Mouse (Mus musculus): ENCODE results near the gene Rspry1. TPM values are rescaled to one million over a fixed set of nuclear protein-coding genes. Genes with fewer than 3 reads are reported as not detected.

Rspry1 gene
- 10 to 100 TPM; 22.3 to 22.5 TPM for total RNA-seq (2021)
- long read RNA-seq, experiment 1, transcript Rspry1-201 (15 exons, 3,852 nt) = major isoform, 32 of 41 reads
- long read RNA-seq, experiment 1, partial matches to known transcripts = 3 of 41 reads
- long read RNA-seq, experiment 1, other reads (novel, unspliced or antisense) = 2 of 41 reads
- long read RNA-seq, experiment 2, partial matches to known transcripts = 0 of 2 reads
- long read RNA-seq, experiment 2, other reads (novel, unspliced or antisense) = 1 of 2 reads

GRCm38 (mm10) chr8:94601607-94602385 is at the start of gene Rspry1, which contains the start of gene Fam192a:
TSS of gene Rspry1 (plus strand) at chr8:94601937.
TSS of gene Fam192a (minus strand) at chr8:94601997.
- DNase-seq = peak; percentile 99 to 100

DNA sequence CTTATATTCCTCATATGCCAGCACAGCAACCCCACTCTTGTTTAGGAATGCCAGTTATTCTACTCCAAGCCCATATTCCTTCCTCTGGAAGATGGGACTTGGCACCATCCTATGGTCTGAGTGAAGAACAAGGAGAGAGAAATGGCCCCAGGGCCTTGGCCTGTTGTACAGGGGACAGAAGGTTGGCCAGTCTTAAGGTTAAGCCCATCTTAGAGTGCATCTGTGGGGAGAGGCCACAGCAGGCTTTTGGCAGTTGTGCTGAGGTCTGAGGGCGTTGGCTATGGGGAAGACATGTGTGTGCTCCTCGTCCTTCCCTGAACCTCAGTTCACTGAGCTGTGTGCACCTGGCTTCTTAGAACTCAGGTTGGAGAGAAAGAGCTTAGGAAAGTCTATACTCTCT is 49.0 kb upstream of the Rspry1 start:
- no peak for DNase-seq

GRCm38 (mm10) chr8:94557281-94557680 is 44.5 kb upstream of the Rspry1 start:
- DNase-seq = peak; percentile 76 to 80

DNA sequence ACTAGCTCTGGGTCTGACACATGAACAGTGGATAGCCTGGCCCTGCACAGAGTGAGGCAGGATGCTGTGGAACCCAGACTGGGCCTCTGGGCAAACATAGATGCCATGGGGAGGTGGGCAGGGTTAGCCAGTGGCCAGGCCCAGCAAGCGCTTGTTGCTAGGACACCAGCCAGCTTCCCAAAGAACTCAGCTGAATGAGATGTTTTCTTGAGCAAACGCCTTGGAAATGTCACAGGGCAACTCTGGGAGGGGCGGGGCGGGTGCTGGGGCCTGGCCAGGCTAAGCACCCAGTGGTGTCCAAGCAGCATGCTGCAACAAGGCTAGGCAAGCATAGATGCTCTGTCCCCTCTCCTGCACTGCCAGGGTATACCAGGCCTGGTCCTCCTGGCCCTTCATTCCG is 40.5 kb upstream of the Rspry1 start:
- no peak for DNase-seq

- DNase-seq = peak; percentile 62 to 67
Measured at GRCm38 (mm10) chr8:94564421-94564820, 37.3 kb upstream of the Rspry1 start.

- DNase-seq = no peak
Measured at GRCm38 (mm10) chr8:94566033-94566432, 35.7 kb upstream of the Rspry1 start.

DNA sequence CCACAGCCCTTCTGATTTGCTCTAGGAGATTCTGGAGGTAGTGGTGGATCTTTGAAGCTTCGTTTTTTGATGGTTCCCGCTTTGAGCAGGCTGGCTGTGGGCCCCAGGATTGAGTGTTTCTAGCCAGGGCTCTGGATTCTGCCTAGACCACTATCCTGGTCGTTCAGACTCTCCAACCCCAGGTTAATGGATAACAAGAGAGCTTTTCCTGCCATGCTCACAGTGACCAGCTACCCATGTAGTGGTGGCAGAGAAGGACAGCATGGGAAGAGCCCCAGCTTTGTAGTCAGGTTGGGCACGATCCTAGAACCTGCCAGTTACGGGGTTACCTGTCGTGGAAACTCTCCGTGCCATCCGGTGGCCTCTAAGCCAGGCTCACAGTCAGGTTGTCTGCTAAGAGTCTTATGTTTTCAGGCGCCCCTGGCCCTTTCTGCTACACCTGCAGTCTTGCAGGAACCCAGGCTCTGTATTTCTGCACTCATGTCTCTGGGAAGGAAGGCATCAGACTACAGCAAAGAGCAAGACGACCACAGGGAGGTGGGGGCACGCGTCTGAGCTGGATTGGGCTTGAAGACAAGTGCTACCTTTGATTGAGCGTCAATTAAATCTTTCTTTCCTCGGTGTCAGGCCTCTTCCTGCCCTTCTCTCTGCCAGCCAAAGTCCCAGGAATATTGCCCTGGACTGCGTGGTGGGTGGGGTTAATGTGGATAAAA is 35.1 kb upstream of the Rspry1 start:
- no peak for DNase-seq

DNA sequence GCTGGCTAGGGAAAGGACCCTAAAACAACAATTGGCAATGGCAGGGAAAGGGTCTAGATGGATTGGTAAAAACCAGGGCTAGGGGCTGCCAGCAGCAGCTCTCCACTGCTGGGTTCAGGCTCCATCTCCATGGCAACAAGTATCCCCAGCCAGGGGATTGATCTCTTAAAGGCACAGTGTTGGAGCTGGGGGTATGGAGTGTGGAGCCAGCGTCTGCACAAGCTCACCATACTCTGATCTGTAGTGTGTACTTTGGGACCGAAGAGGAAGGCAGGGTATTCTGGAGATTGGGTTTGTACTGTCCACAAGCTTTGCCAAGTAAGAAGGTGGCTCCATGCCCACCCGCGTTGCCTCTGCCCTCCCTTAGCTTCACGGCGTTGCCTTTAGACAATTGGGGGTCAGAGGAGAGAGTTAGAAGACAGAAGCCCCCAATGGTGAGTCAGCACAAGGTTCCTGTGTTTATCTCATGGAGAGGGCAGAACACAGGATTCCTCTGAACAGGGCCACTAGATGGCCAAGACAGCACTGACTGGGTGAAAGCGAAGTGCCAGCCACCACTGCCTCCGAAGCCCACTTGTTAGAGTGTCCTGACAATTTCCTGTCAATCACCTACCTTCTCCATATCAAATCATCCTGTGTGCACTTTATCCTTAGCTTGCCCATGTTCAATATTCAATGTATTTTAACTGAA is 34.4 kb upstream of the Rspry1 start:
- DNase-seq = no peak

- DNase-seq = no peak
Measured at GRCm38 (mm10) chr8:94568098-94568497, 33.6 kb upstream of the Rspry1 start.

- no peak for DNase-seq
Measured at GRCm38 (mm10) chr8:94569419-94569818, 32.3 kb upstream of the Rspry1 start.

DNA sequence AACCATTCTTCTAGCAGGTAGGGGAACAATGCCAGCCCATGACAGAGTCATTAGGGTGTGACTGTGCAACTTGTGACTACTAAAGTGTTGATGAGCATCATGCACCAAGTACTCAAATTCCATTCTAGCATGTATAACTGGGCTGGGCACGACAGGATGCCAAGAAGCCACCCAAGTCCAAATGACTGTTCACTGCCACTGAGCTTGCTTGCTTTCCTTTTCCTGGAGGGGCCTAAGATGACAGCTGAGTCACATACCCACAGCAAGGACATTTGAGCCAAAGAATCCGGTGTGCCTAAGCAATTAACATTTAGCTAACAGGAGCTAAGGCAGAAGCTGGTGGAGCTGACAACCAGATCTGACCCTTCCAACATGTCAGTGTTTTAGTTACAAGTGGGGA is 29.8 kb upstream of the Rspry1 start:
- peak; percentile 16 to 51 for DNase-seq

DNA sequence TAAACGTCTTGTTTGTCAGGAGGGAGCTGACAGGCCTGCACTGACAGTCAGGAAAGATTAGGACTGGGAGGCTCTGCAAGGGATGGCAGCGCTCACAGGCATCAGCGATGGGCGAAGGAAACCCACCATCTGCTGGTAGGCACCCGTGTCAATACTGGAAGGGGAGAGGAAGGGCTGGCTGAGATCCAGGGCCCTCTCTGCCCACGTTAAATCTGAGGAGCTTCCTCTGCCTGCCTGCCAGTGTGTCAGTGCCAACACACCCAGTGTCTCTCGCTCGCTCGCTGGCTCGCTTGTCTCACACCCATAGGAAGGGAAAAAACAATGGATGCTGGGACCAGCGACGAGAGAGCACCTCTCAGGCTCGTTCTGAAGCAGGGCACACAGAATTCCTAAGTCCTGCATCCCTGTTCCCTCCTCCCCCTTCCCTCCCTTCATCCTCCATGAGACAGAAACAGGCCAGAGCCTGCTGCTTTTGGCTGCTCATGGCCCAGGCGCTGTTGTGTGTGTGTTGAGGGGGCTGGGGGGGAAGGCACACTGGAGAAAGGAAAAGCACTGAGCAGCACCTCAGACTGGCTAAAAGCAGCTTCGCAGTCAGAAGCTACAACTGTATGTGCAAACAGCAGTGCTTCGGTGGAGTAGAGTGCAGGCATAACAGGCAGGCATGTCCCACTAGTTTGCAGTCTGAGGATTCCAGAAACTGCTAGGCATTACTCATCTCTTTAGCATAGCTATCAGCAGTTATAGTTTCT is 27.4 kb upstream of the Rspry1 start:
- no peak for DNase-seq

GRCm38 (mm10) chr8:94575148-94575547 is 26.6 kb upstream of the Rspry1 start:
- DNase-seq = peak; percentile 32 to 37

DNA sequence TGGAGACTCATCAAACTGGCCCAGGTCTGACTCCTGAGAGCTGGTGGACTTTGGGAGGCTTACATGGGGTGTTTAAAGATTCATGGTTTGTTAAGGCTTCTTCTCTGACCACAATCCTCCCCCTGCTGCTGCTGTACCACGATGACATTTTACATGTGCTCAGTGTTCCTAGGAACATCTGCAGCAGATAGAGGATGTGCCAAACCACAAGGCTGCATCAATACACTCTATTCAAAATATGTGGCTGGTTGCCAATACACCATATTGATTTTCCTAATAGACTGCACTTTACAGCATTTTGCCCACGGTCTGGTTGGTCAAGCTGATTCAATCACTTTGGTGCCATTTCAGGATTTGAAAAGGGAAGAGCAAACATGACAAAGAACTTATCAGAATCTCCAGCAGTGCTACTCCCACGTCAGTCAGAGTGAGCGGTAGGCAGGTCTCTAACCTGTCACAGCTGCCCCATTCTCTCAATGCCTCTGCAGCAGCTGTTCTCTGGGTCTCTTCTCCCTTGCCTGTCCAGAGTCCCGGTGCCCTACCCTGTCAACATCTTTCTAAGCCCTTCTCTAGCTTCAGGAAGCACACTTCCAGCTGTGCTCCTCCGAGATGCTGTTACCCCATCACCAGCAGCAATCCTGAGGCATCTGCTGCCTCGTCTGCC is 19.8 kb upstream of the Rspry1 start:
- DNase-seq = no peak

DNA sequence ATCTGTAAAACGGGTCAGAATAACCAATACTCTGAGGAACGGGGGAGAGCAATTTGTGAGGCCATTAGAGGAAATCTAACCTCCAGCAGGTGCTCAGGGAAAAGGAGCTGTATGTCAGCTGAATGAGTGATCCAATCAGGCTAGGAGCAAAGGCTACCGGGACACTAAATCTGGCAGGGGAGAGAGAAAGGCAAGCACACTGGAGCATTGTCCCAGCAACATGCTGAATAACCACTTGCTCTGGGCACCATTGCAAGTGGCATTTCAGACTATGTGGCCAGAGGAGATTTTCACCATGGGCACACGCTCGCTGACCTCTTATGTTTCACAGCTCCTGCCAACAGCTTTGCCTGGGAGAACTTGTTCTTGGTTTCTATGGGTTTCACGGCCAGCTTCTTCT is 19.2 kb upstream of the Rspry1 start:
- no peak for DNase-seq

DNA sequence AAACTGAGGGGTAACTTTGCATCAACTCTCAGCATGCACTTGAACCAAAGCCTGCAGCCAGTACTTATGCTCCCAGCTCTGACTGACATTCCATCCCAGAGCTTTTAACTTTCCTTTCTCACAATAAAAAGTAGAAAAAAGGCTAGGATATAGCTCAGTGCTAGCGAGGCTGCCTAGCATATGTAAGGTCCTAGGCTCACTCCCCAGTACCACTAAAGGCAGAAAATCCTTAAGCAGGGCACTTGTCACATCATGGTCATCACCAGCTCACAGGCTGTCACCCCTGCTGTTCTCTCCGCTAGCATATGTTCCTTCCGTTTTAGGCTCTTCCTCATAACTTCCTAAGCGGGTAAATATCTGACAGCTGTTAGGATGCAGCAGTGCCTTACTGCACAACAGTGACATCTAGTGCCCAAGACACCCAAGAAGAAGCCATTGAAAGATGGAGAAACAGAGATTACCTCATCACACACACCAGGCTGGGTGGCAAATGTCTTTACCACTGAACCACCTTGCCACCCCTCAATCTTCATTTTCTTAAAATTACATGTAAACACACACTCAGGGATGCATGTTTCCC is 17.4 kb upstream of the Rspry1 start:
- peak in 1 of 2 experiments; percentile 52 for DNase-seq

DNA sequence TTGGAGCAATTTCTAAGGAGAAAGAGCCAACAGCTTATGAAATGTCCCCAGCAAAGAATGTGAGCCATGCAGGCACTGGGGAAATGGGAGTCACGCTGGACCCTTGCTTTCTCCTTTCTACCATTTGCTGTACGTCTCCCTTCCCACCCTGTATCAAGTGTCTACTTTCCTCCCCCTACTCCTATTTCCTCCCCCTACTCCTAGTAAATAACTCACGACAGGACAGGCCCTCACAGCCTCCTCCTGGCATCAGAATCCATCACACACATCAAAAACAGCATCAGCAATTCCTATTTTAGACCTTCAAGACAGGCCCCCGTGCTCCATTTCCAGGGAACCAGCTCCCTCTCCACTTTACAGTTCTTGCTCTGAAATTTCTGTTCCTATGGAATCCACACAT is 10.0 kb upstream of the Rspry1 start:
- DNase-seq = no peak

GRCm38 (mm10) chr8:94594211-94594610 is 7.5 kb upstream of the Rspry1 start:
- DNase-seq = no peak

- DNase-seq = no peak
Measured at GRCm38 (mm10) chr8:94600478-94600877, 1.3 kb upstream of the Rspry1 start.

GRCm38 (mm10) chr8:94601034-94601606 is 617 bp upstream of the Rspry1 start:
- DNase-seq = peak; percentile 19 to 21
